Mouse (Mus musculus): Measurements from ENCODE around the gene Mepce. TPM values are rescaled to one million over a fixed set of nuclear protein-coding genes. Genes with fewer than 3 reads are reported as not detected.
"Not testable (repeated sequence)": the region's sequence is repeated elsewhere in the genome, so short reads cannot be mapped to it uniquely, and the experiment has no call there.

The Mepce gene
- 5.3 and 7.6 TPM in 2 replicates for polyA plus RNA-seq (2015; fragmentation: Nextera tagmentation; extraction: Ambion mirVana)

DNA sequence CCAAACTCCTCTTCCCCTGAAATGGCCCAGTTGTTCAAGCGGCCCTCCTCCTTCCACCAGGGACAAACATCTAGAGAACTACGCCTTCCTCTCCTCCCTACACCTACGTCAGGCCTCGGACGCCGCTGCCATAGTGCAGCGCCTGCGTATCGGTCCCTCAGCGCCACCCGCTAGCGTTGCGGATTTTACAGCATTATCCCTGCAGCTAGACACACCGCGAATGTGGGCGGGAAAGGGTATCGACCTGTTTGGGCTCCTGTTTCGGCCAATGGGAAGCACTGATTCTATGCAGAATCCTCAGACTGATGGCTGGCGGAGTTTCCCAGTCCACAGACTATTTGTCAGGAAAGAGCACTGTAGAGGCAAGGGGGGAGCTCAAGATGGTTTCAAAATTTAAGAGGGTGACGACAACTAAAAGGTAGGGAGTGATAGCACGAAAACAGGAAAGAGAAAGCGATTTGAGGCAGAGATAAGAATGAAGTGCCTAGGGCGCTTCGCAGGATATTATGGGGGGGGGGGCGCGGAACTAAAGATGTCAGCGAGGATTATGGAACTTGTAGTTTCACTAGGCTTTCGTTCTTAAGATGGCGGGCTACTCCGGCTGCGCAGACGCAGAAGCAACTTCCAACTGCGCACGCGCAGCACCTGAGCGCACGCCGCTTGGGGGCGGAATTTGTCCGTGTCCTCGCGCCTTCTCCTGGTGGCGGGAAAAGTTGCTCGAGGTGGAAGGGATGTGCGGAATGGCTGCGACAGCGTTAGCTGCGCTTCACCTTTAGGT lies at the start of gene Mepce, which contains the start of gene Zcwpw1:
Gene Mepce (minus strand): TSS at position 505 of the 778 bp plus-strand sequence.
Gene Zcwpw1 (plus strand): TSS at position 648 of the 778 bp plus-strand sequence.
- Histone ChIP-seq H3K9ac (peak within 1 kb of the TSS; percentile 90), H3K36me3 (peaks cover 10% of the 10 kb centered on the region), H3K9me3 (replicated peaks) (no peaks in the 10 kb centered on the region), H3K27ac (peak within 1 kb of the TSS; percentile 100), H3K4me1 (replicated peaks) (peaks cover 38% of the 10 kb centered on the region), H3K27me3 (no peaks in the 10 kb centered on the region), H3K4me3 (peak within 1 kb of the TSS; percentile 86), H3K4me2 (peak within 1 kb of the TSS; percentile 95)
- WGBS: under 1% methylated on average over 48 of the region's 48 CpGs
- ATAC-seq (replicated peaks; ENCODE audit: insufficient number of reproducible peaks, insufficient read depth, low FRiP score, low read depth): peak; percentile 54

DNA sequence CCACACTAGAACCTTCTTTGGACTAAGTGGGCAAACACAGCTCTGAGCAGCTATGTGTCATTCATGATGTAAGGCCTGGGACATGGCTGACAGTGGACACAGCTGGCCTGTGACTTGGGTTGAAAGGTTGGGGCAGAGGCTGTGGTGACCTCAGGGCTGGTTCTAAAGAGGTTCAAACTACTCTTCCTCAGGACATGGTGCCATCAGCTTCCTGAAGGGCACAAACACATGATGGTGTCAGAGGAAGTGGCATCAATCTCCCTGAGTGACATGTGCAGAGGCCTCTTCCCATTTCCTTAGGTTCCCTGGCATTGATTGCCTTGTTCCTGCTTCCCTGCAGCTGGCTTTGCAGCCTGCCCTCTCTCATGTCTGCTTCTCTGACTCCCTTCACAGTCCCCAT lies 49.7 kb upstream of the Mepce start:
- H3K4me2 ChIP-seq; ATAC-seq (replicated peaks; ENCODE audit: insufficient number of reproducible peaks, insufficient read depth, low FRiP score, low read depth); H3K27ac ChIP-seq; H3K27me3 ChIP-seq; H3K4me3 ChIP-seq; H3K9me3 ChIP-seq (replicated peaks); H3K9ac ChIP-seq; H3K36me3 ChIP-seq; H3K4me1 ChIP-seq (replicated peaks): not testable (repeated sequence)

DNA sequence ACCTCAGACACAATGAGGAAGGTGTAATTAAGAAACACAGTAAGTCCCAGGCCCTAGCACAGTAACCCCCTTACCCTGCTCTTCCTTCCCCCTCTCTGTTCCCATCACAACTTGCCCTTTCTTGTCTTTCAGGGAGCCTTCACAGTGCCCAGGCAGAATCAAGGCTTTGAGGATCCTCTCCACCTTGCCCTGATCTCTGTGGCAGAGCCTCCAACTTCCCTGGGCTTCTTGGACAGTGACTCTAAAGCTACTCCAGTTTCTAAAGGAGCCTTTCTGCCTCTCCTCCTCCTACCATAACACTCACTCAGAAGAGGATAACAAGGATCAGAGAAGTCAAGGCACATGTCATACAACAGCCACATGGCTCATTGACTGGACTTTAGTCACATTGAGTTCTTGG lies 49.2 kb upstream of the Mepce start:
- no peaks in the 10 kb centered on the region for H3K9me3 ChIP-seq (replicated peaks)
- H3K36me3 ChIP-seq: no peaks in the 10 kb centered on the region
- H3K9ac ChIP-seq: no peak overlapping the region
- no peak overlapping the region for H3K4me2 ChIP-seq
- no peak overlapping the region for H3K27ac ChIP-seq
- ATAC-seq (replicated peaks; ENCODE audit: insufficient number of reproducible peaks, insufficient read depth, low FRiP score, low read depth): no peak
- H3K4me3 ChIP-seq: no peak overlapping the region
- H3K27me3 ChIP-seq: no peaks in the 10 kb centered on the region
- no peaks in the 10 kb centered on the region for H3K4me1 ChIP-seq (replicated peaks)

DNA sequence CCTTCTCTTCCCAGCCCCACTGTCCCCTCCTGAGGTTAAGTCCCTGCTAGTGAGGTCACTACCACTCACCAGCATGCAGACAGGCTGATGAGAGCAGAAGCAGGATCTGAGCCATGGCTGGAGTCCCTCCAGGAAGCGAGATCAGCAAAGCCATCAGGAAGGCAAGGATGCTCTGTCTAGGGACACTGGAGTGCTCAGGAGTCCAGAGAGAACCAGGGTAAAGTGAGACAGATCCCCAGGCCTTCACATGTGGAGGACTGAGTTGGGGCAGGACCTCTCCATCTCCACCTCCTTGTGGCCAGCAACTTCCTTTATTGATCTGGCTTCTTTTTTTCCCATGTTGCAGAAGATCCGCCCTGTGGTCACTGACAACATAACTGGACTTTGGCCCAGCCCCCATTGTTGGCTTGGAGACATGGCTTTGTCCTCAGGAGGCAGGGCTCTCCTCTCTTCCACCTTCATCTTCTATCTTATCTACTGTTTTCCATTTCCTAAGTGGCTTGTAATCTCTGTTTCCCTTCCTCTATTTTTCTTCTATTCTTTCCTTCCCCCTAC lies 48.6 kb upstream of the Mepce start, which contains the start of gene Pilra:
Gene Pilra (minus strand): TSS at position 316 of the 555 bp plus-strand sequence.
- H3K4me1 ChIP-seq (replicated peaks); H3K27ac ChIP-seq; H3K4me3 ChIP-seq; H3K4me2 ChIP-seq; H3K9ac ChIP-seq; ATAC-seq (replicated peaks; ENCODE audit: insufficient number of reproducible peaks, insufficient read depth, low FRiP score, low read depth); H3K36me3 ChIP-seq; H3K9me3 ChIP-seq (replicated peaks); H3K27me3 ChIP-seq: not testable (repeated sequence)
- WGBS: 55% methylated on average over 2 of the region's 2 CpGs

DNA sequence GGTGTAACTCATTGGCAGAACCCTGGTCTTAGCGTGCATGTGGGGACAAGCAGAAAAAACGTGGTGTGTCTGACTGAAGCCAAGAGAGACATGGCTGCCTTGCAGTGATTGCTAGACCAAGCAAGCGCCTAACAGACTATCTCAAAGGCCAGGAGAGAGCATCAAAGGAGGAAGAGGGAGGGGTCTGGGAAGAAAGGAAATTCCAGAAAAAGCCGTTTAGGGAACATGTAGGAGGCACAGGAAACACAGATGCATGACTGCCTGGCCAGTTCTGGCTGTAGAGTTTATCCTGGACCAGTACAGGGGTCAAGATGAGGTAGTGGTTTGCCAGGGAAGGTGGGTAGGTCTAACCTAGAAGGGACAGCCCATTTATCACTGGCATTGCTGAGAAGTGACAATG lies 46.0 kb upstream of the Mepce start:
- Histone ChIP-seq H3K27ac (no peak overlapping the region), H3K4me3 (no peak overlapping the region), H3K4me1 (replicated peaks) (no peaks in the 10 kb centered on the region), H3K27me3 (no peaks in the 10 kb centered on the region), H3K4me2 (no peak overlapping the region), H3K9ac (no peak overlapping the region), H3K9me3 (replicated peaks) (no peaks in the 10 kb centered on the region), H3K36me3 (no peaks in the 10 kb centered on the region)
- 44% methylated on average over 4 of the region's 4 CpGs for WGBS
- peak; percentile 61 for ATAC-seq (replicated peaks; ENCODE audit: insufficient number of reproducible peaks, insufficient read depth, low FRiP score, low read depth)

DNA sequence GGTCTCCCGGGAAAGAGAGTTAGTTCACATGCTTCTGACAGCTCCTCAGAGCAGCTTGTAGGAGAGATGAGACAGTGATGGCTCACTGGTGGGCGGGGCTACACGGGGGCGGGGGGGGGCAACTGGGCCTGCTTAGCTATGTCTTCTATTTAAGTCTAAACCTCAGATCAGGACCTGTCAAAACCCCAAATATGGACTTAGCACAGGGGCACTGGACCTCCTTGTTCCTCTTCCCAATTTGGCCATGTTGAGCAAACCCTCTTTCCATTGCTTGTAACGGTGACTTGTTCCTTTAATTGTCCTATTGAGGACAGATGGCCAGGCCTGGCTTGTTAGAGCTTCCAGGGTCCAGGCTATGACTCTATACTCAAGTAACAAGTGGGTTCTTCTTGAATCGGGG lies 44.1 kb upstream of the Mepce start:
- Histone ChIP-seq H3K4me2 (no peak overlapping the region), H3K4me3 (no peak overlapping the region), H3K9me3 (replicated peaks) (no peaks in the 10 kb centered on the region), H3K27ac (no peak overlapping the region), H3K4me1 (replicated peaks) (no peaks in the 10 kb centered on the region), H3K27me3 (no peaks in the 10 kb centered on the region), H3K9ac (no peak overlapping the region), H3K36me3 (no peaks in the 10 kb centered on the region)
- WGBS: 66% methylated on average over 6 of the region's 6 CpGs
- ATAC-seq (replicated peaks; ENCODE audit: insufficient number of reproducible peaks, insufficient read depth, low FRiP score, low read depth): no peak

DNA sequence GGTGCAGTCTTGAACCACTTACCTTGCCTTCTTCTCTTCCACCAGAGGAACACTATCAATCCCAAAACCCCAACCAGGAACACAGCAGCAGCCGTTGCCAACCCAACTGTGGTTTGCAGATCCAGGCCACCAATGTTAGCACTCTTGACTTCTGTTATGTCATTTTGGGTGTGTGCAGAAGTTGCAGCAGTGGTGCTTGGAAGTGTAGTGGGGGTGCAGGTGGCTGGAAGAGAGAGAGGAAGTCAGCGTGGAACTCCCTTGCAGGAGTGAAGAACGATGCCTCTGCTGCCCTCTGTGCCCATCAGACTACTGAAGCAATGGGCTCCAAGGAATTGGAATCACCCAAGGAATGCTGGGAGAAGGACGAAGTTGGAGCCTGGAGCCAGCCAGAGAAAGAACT lies 43.7 kb upstream of the Mepce start:
- Histone ChIP-seq H3K27ac (no peak overlapping the region), H3K4me3 (no peak overlapping the region), H3K4me2 (no peak overlapping the region), H3K9me3 (replicated peaks) (no peaks in the 10 kb centered on the region), H3K36me3 (no peaks in the 10 kb centered on the region), H3K27me3 (no peaks in the 10 kb centered on the region), H3K4me1 (replicated peaks) (no peaks in the 10 kb centered on the region), H3K9ac (no peak overlapping the region)
- ATAC-seq (replicated peaks; ENCODE audit: insufficient number of reproducible peaks, insufficient read depth, low FRiP score, low read depth): no peak
- 78% methylated on average over 4 of the region's 4 CpGs for WGBS

DNA sequence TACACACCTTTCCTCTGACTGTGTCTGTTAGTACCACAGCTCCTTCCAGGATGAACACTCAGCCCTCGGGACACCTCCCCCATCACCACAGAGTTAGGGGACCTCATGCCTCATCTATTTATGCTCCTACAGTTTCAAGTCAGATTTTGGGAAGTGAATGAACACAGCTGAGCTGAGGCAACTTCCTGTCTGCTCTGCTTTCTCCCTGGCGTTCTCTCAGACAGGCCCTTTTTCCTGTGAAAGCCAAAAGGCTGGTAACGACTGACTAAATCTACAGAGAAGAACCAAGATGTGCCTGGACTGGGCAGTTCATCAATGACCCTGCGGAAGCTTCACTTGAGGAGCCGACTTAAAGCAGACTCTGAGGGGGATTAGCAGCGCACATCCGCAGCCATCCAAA lies 42.8 kb upstream of the Mepce start:
- no peak overlapping the region for H3K4me3 ChIP-seq
- H3K36me3 ChIP-seq: no peaks in the 10 kb centered on the region
- no peak overlapping the region for H3K4me2 ChIP-seq
- no peaks in the 10 kb centered on the region for H3K4me1 ChIP-seq (replicated peaks)
- no peak overlapping the region for H3K9ac ChIP-seq
- no peaks in the 10 kb centered on the region for H3K27me3 ChIP-seq
- ATAC-seq (replicated peaks; ENCODE audit: insufficient number of reproducible peaks, insufficient read depth, low FRiP score, low read depth): no peak
- no peaks in the 10 kb centered on the region for H3K9me3 ChIP-seq (replicated peaks)
- no peak overlapping the region; the same call in 1 of the 2 replicates for H3K27ac ChIP-seq
- WGBS: 67% methylated on average over 7 of the region's 7 CpGs

DNA sequence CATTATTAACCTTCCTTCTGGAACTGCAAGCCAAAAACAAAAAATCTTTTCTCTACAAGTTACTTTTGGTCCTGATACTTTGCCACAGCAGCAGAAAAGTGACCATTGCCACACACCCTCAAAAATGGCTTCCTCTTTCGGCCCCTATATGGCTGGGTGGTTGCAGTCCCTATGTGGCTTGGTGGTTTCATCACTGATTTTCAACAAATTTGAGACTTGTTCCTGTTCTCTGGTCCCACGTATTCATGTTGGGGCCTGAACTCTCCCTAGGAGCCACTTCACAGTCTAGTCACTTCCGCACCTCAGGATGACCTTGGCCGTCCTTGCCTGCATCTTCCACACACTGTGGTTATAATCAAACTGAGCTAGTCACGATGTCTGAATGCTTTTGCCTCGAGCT lies 41.2 kb upstream of the Mepce start:
- Histone ChIP-seq H3K4me1 (replicated peaks) (no peaks in the 10 kb centered on the region), H3K36me3 (no peaks in the 10 kb centered on the region), H3K9me3 (replicated peaks) (no peaks in the 10 kb centered on the region), H3K27ac (no peak overlapping the region), H3K27me3 (no peaks in the 10 kb centered on the region), H3K4me3 (no peak overlapping the region), H3K4me2 (no peak overlapping the region), H3K9ac (no peak overlapping the region)
- 72% methylated on average over 6 of the region's 6 CpGs for WGBS
- ATAC-seq (replicated peaks; ENCODE audit: insufficient number of reproducible peaks, insufficient read depth, low FRiP score, low read depth): no peak

DNA sequence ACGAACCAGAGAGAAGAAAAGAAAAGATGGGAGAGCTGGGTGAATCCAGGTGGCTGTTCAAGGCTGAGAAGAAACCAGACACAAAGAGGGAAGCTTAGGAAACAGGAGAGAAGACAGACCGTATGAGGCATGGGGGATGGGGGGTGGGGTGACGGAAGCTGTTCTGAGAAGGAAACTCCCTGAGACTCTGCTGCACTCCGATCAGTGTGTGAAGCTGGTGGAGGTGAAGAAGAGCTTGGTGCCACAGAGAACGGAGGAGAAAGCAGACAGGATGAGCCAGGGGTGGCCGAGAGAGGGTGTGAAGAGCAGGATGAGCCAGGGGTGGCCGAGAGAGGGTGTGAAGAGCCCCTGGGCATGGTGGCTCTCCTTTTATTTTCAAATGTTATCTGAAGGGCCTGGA lies 39.0 kb upstream of the Mepce start:
- ATAC-seq (replicated peaks; ENCODE audit: insufficient number of reproducible peaks, insufficient read depth, low FRiP score, low read depth): no peak

DNA sequence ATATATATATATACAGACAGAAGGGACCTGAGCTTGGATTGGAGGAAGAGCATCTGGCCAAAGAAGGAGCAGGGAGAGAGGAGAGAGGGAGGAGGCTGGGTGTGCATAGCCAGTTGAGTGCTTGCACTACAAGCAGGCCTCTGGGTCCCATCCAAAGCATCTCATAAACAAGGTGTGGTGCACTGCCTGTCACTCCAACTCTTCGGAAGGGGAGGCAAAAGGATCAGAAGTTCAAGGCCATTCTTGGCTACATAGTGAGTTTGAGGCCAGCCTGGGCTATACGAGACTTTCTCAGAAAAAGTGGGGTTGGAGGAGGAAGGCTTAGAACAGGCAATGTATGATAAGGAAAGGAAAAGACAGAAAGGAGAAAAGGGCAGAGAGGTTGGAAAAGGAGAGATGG lies 38.5 kb upstream of the Mepce start:
- Histone ChIP-seq H3K4me3 (no peak overlapping the region), H3K4me1 (replicated peaks) (no peaks in the 10 kb centered on the region), H3K9ac (no peak overlapping the region), H3K27me3 (no peaks in the 10 kb centered on the region), H3K36me3 (no peaks in the 10 kb centered on the region), H3K27ac (no peak overlapping the region), H3K9me3 (replicated peaks) (no peaks in the 10 kb centered on the region), H3K4me2 (no peak overlapping the region)
- WGBS: 77% methylated on average over 2 of the region's 2 CpGs
- ATAC-seq (replicated peaks; ENCODE audit: insufficient number of reproducible peaks, insufficient read depth, low FRiP score, low read depth): no peak

More for the DNA sequence above, 39.0 kb upstream of the Mepce start:
- WGBS: 39% methylated on average over 7 of the region's 7 CpGs
- Histone ChIP-seq H3K9ac (no peak overlapping the region), H3K4me2 (no peak overlapping the region), H3K27ac (no peak overlapping the region), H3K9me3 (replicated peaks) (no peaks in the 10 kb centered on the region), H3K4me3 (no peak overlapping the region), H3K4me1 (replicated peaks) (no peaks in the 10 kb centered on the region), H3K27me3 (no peaks in the 10 kb centered on the region), H3K36me3 (no peaks in the 10 kb centered on the region)

DNA sequence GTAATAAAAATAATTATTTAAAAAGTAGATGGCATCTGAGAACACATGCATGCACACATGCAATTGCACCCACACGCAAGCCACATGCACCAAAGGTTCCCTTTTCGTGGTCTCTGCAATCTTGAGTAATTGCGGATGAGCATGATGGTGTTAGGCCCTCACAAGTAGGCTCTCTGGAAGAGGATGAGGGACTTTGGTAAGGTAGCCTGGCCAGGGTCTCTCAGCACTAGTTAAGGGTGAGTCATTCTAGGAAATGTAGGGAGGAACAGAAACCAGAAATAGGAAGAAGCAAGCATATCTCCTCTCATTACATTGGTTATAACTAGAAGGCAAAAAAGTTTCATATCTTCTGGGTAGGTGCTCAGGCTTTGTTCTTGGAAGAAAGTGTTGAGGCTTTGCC lies 37.6 kb upstream of the Mepce start:
- H3K27me3 ChIP-seq: no peaks in the 10 kb centered on the region
- WGBS: 87% methylated on average over 3 of the region's 3 CpGs
- no peak overlapping the region for H3K4me3 ChIP-seq
- H3K9ac ChIP-seq: no peak overlapping the region
- H3K9me3 ChIP-seq (replicated peaks): no peaks in the 10 kb centered on the region
- no peaks in the 10 kb centered on the region for H3K36me3 ChIP-seq
- ATAC-seq (replicated peaks; ENCODE audit: insufficient number of reproducible peaks, insufficient read depth, low FRiP score, low read depth): no peak
- H3K4me1 ChIP-seq (replicated peaks): no peaks in the 10 kb centered on the region
- no peak overlapping the region for H3K4me2 ChIP-seq
- H3K27ac ChIP-seq: no peak overlapping the region

Measured in heart, embryonic 15.5 days (tissue).